Mouse (Mus musculus): ENCODE measurements around the gene Tsc22d3.

Tsc22d3 gene

GRCm38 (mm10) chrX:140600410-140601109, at the start of gene Tsc22d3:
TSS of gene Tsc22d3 (minus strand) at chrX:140600659.
- peak; percentile 54 to 56 for DNase-seq (ENCODE audit: low spot score in 2 of 2)

GRCm38 (mm10) chrX:140639592-140639991, 39.1 kb upstream of the Tsc22d3 start:
- DNase-seq (ENCODE audit: low spot score in 2 of 2) = no peak

GRCm38 (mm10) chrX:140638028-140638427, 37.6 kb upstream of the Tsc22d3 start:
- no peak for DNase-seq (ENCODE audit: low spot score in 2 of 2)

GRCm38 (mm10) chrX:140624875-140625594, 24.6 kb upstream of the Tsc22d3 start:
- DNase-seq (ENCODE audit: low spot score in 2 of 2) = no peak

- DNase-seq (ENCODE audit: low spot score in 2 of 2) = no peak
Measured at GRCm38 (mm10) chrX:140609938-140610337, 9.5 kb upstream of the Tsc22d3 start.

- DNase-seq (ENCODE audit: low spot score in 2 of 2) = no peak
Measured at GRCm38 (mm10) chrX:140601884-140602283, 1.4 kb upstream of the Tsc22d3 start.

- DNase-seq (ENCODE audit: low spot score in 2 of 2) = no peak
Measured at GRCm38 (mm10) chrX:140601311-140601710, 852 bp upstream of the Tsc22d3 start.

- peak in 1 of 2 experiments; percentile 5 for DNase-seq (ENCODE audit: low spot score in 2 of 2)
Measured at GRCm38 (mm10) chrX:140599561-140600409, 674 bp downstream of the Tsc22d3 start.

- peak; percentile 67 to 79 for DNase-seq (ENCODE audit: low spot score in 2 of 2)
Measured at GRCm38 (mm10) chrX:140598850-140599560, 1.5 kb downstream of the Tsc22d3 start.

GRCm38 (mm10) chrX:140598194-140598849, 2.1 kb downstream of the Tsc22d3 start:
- peak; percentile 12 to 30 for DNase-seq (ENCODE audit: low spot score in 2 of 2)

GRCm38 (mm10) chrX:140591176-140591575, 9.3 kb downstream of the Tsc22d3 start:
- no peak for DNase-seq (ENCODE audit: low spot score in 2 of 2)

- DNase-seq (ENCODE audit: low spot score in 2 of 2) = no peak
Measured at GRCm38 (mm10) chrX:140590142-140590541, 10.3 kb downstream of the Tsc22d3 start.

- DNase-seq (ENCODE audit: low spot score in 2 of 2) = no peak
Measured at GRCm38 (mm10) chrX:140589194-140589751, 11.2 kb downstream of the Tsc22d3 start.

GRCm38 (mm10) chrX:140588534-140588933, 11.9 kb downstream of the Tsc22d3 start:
- no peak for DNase-seq (ENCODE audit: low spot score in 2 of 2)

- no peak for DNase-seq (ENCODE audit: low spot score in 2 of 2)
Measured at GRCm38 (mm10) chrX:140580416-140580815, 20.0 kb downstream of the Tsc22d3 start.

GRCm38 (mm10) chrX:140575636-140576035, 24.8 kb downstream of the Tsc22d3 start:
- no peak for DNase-seq (ENCODE audit: low spot score in 2 of 2)

GRCm38 (mm10) chrX:140575200-140575599, 25.3 kb downstream of the Tsc22d3 start:
- no peak for DNase-seq (ENCODE audit: low spot score in 2 of 2)

- no peak for DNase-seq (ENCODE audit: low spot score in 2 of 2)
Measured at GRCm38 (mm10) chrX:140572702-140573338, 27.6 kb downstream of the Tsc22d3 start.

- no peak for DNase-seq (ENCODE audit: low spot score in 2 of 2)
Measured at GRCm38 (mm10) chrX:140569595-140569994, 30.9 kb downstream of the Tsc22d3 start.

All from spleen, postnatal 36 days (tissue).